Mouse (Mus musculus) hindbrain, embryonic 15.5 days (tissue): ENCODE data around the gene Gm13278. TPM values are rescaled to one million over a fixed set of nuclear protein-coding genes. Genes with fewer than 3 reads are reported as not detected.

Experiments used
- polyA plus RNA-seq: library from polyadenylated mRNA; unstranded; fragments of >200 nt; fragmentation: Nextera tagmentation; extraction: Ambion mirVana; gene quantifications from 2 replicates; pipeline ENCODE4 v1.2.1, GENCODE M21; 2015

Gene Gm13278
- polyA plus RNA-seq, 1 experiment from 2014 or later, result not detected

Other genes with a start within 250 kb of the Gm13278 start
- not detected in 2 replicates for gene Ifna15, start 233.3 kb upstream of the Gm13278 start, polyA plus RNA-seq
- gene Ifna14, start 219.8 kb upstream of the Gm13278 start, polyA plus RNA-seq, result not detected in 2 replicates
- not detected in 2 replicates for gene Ifna9, start 199.2 kb upstream of the Gm13278 start, polyA plus RNA-seq
- not detected in 2 replicates for gene Ifna12, start 188.2 kb upstream of the Gm13278 start, polyA plus RNA-seq
- not detected in 2 replicates for gene C87499, start 157.1 kb upstream of the Gm13278 start, polyA plus RNA-seq
- not detected in 2 replicates for gene Ifna13, start 147.1 kb upstream of the Gm13278 start, polyA plus RNA-seq
- not detected in 2 replicates for gene Ifna16, start 114.6 kb upstream of the Gm13278 start, polyA plus RNA-seq
- not detected in 2 replicates for gene Ifna2, start 107.6 kb upstream of the Gm13278 start, polyA plus RNA-seq
- gene Ifnab, start 100.2 kb upstream of the Gm13278 start, polyA plus RNA-seq, result not detected in 2 replicates
- gene Gm26566, start 69.7 kb upstream of the Gm13278 start, polyA plus RNA-seq, result 1.2 and 1.8 TPM in 2 replicates
- 100 and 103 TPM in 2 replicates for gene Klhl9, start 69.1 kb upstream of the Gm13278 start, polyA plus RNA-seq
- not detected in 2 replicates for gene Gm13271, start 36.7 kb upstream of the Gm13278 start, polyA plus RNA-seq
- 0.16 TPM in 1 of 2 replicates, not detected in the other for gene Gm13283, start 31.4 kb upstream of the Gm13278 start, polyA plus RNA-seq
- 0.25 TPM in 1 of 2 replicates, not detected in the other for gene Gm13290, start 17.7 kb upstream of the Gm13278 start, polyA plus RNA-seq
- gene Gm13289, start 14.6 kb upstream of the Gm13278 start, polyA plus RNA-seq, result not detected in 2 replicates
- gene Gm13272, start 11.7 kb upstream of the Gm13278 start, polyA plus RNA-seq, result not detected in 2 replicates
- not detected in 2 replicates for gene Ifnz, start 9.4 kb upstream of the Gm13278 start, polyA plus RNA-seq
- not detected in 2 replicates for gene Gm13276, start 5.8 kb upstream of the Gm13278 start, polyA plus RNA-seq
- not detected in 2 replicates for gene Gm13277, start 2.9 kb upstream of the Gm13278 start, polyA plus RNA-seq
- gene Gm13275, start 2.9 kb downstream of the Gm13278 start, polyA plus RNA-seq, result not detected in 2 replicates
- gene Gm13279, start 5.8 kb downstream of the Gm13278 start, polyA plus RNA-seq, result not detected in 2 replicates
- 0.13 TPM in 1 of 2 replicates, not detected in the other for gene Gm13285, start 8.1 kb downstream of the Gm13278 start, polyA plus RNA-seq
- not detected in 2 replicates for gene Gm13287, start 11.7 kb downstream of the Gm13278 start, polyA plus RNA-seq
- gene Gm13288, start 14.0 kb downstream of the Gm13278 start, polyA plus RNA-seq, result not detected in 2 replicates
- not detected in 2 replicates for gene Ifna7, start 24.7 kb downstream of the Gm13278 start, polyA plus RNA-seq
- not detected in 2 replicates for gene Ifna11, start 28.4 kb downstream of the Gm13278 start, polyA plus RNA-seq
- gene Ifna6, start 35.9 kb downstream of the Gm13278 start, polyA plus RNA-seq, result not detected in 2 replicates
- gene Ifna5, start 44.0 kb downstream of the Gm13278 start, polyA plus RNA-seq, result not detected in 2 replicates
- not detected in 2 replicates for gene Ifna4, start 50.3 kb downstream of the Gm13278 start, polyA plus RNA-seq
- gene Ifna1, start 58.5 kb downstream of the Gm13278 start, polyA plus RNA-seq, result not detected in 2 replicates
- not detected in 2 replicates for gene Ifne, start 88.7 kb downstream of the Gm13278 start, polyA plus RNA-seq